Mouse (Mus musculus) B cell, adult 67 days (primary cell): ENCODE data around the gene Sobp. TPM values are rescaled to one million over a fixed set of nuclear protein-coding genes. Genes with fewer than 3 reads are reported as not detected.

Source experiments
- total RNA-seq, 2 experiments: library from RNA; stranded (reverse); gene quantifications; 4 replicates each; pipeline ENCODE4 v1.2.4; 2023

The Sobp gene
- not detected for total RNA-seq

DNA sequence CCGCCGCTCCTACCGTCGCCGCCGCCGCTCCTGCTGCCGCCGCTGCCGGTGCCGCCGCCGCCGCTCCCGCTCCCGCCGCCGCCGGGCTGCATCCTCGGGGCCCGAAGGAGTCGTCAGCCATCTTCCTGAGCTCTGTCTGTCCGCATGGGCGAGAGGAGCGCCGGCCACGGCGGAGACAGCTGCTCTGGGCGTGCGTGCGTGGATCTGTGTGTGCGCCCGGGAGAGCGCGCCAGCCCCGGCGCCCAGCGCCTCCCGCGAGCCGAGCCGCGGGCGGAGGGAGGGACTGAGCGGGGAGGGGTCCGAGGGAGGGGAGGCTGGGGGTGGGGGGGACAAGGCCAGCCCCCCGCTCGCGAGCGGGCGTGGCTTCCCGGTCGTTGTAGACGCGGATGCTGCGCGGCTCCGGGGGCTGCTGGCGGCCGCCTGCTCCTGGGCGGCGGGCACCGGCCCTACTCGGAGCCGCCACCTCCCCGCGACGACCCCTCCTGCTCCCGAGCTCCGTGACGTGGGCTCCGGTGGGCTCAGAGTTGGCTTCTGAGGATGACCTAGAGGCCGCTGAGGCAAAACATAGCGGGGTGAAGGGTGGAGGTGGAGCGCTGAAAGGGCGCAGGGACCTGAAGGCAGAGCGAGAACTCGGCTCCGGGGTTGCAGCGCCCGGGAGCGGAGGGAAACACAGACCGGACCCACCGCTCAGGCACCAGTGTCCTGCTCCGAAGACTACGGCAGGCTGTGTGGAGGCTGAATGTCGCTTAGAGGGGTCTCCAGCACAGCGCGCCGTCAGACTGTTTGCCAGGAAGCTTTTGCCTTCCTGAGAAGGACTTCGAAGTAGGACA, at the start of gene Sobp, which contains the start of gene 9030612E09Rik:
Gene Sobp (minus strand): TSS at position 205 of the 830 bp plus-strand sequence.
Gene 9030612E09Rik (plus strand): TSS at position 379 of the 830 bp plus-strand sequence.

DNA sequence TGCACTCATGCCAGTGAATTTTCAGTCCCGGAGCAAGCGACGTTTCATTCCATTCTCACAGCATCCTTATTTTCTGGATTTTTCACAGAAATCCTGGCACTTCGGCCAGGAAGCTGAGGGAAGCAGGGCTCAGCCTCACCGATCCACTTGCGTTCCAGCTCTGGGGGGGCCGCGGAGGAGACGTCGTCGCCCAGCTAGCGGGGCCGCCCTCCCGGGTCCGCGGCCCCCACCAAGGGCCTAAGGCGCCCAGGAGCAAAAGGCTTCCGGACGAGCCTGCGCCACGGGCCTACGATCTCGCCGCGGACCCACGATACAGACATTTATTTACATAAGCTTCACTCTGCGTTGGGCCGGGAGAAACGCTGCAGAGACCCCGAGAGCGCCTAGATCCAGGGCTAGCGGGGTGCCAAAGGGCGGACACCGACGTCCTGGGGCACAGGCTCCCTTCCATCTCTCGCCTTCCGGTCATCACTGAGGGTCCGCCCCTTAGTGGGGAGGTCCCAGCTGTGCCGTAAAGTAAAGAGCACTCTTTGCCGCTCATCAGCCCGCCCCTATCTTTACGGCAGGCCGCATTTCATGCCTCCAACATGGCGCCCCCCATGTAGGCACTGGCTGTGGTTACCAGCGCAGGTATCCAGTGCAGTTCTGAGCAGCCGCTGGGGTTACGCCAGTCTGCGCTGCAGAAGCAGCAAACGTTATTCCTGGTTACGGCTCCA, 46.7 kb upstream of the Sobp start, which contains the start of gene Pdss2:
Gene Pdss2 (plus strand): TSS at position 577 of the 716 bp plus-strand sequence.

Other genes with a start within 250 kb of the Sobp start
- gene 9030612E09Rik, start 174 bp upstream of the Sobp start, total RNA-seq, result not detected
- gene Pdss2, start 47.0 kb upstream of the Sobp start, total RNA-seq, result 10 to 100 TPM; 13.7 to 13.8 TPM